ENCODE assay signal across 34 mouse cellular contexts in genomic region chr3:146032976-146033375, GRCm38 (mm10).
"Had no signal": no experiment of that assay in that cellular context is flagged by ENCODE, and none has a peak within 500 bp of the region (broad histone marks: within the 10 kb centered on the region; RNA-seq: fewer than 3 reads in every experiment).

No protein-coding gene starts in this region.

- H3K9me3 ChIP-seq: heart, embryonic 10.5 days; heart, embryonic 13.5 days; heart, embryonic 15.5 days; hindbrain, embryonic 12.5 days; hindbrain, embryonic 13.5 days; hindbrain, embryonic 15.5 days; intestine, embryonic 15.5 days; kidney, embryonic 15.5 days had no signal

- H3K36me3 ChIP-seq: heart, embryonic 10.5 days; heart, embryonic 12.5 days; heart, embryonic 13.5 days; heart, embryonic 15.5 days; hindbrain, embryonic 10.5 days; hindbrain, embryonic 12.5 days; hindbrain, embryonic 13.5 days; hindbrain, embryonic 15.5 days; intestine, embryonic 15.5 days; kidney, embryonic 15.5 days had no signal

- H3K9ac ChIP-seq: heart, embryonic 12.5 days; heart, embryonic 13.5 days; heart, embryonic 15.5 days; hindbrain, embryonic 12.5 days; hindbrain, embryonic 13.5 days; hindbrain, embryonic 14.5 days; hindbrain, embryonic 15.5 days; intestine, embryonic 15.5 days; kidney, embryonic 15.5 days had no signal

- ATAC-seq: hindbrain, embryonic 16.5 days; hindbrain, postnatal 0 days; inflammation-experienced regulatory T-cells, adult 6 months; intestine, embryonic 15.5 days; intestine, embryonic 16.5 days; intestine, postnatal 0 days had no signal

- H3K27ac ChIP-seq: heart, embryonic 10.5 days; heart, embryonic 13.5 days; heart, embryonic 15.5 days; hindbrain, embryonic 10.5 days; hindbrain, embryonic 12.5 days; hindbrain, embryonic 13.5 days; hindbrain, embryonic 14.5 days; hindbrain, embryonic 15.5 days; hindbrain, postnatal 0 days; intestine, embryonic 15.5 days; kidney, embryonic 15.5 days; kidney, postnatal 0 days; layer of hippocampus, adult 2 months had no signal

- H3K27me3 ChIP-seq: heart, embryonic 12.5 days; heart, embryonic 13.5 days; heart, embryonic 15.5 days; hindbrain, embryonic 13.5 days; hindbrain, embryonic 15.5 days; intestine, embryonic 15.5 days had no signal

- H3K4me3 ChIP-seq: heart, embryonic 10.5 days; heart, embryonic 12.5 days; heart, embryonic 13.5 days; heart, embryonic 15.5 days; hindbrain, embryonic 10.5 days; hindbrain, embryonic 12.5 days; hindbrain, embryonic 13.5 days; hindbrain, embryonic 15.5 days; intestine, embryonic 15.5 days; kidney, embryonic 15.5 days; layer of hippocampus, adult 2 months had no signal

- H3K4me2 ChIP-seq: heart, embryonic 12.5 days; heart, embryonic 13.5 days; heart, embryonic 15.5 days; hindbrain, embryonic 12.5 days; hindbrain, embryonic 13.5 days; hindbrain, embryonic 14.5 days; hindbrain, embryonic 15.5 days; intestine, embryonic 15.5 days; kidney, embryonic 15.5 days had no signal

- DNase-seq: heart, postnatal 10 days; heart, postnatal 14 days; heart, postnatal 36 days; heart, postnatal 4 days; kidney, adult 11 months; kidney, adult 18-20 months; kidney, adult 2 months; kidney, adult 8-10 months; kidney, adult 9 months; kidney, postnatal 10 days; kidney, postnatal 14 days; kidney, postnatal 25 days; kidney, postnatal 36 days; kidney, postnatal 4 days; layer of hippocampus, adult 9-11 months; layer of hippocampus, postnatal 36 days had no signal
